Mouse (Mus musculus) liver, adult (tissue): ENCODE measurements at regions not wholly inside any gene's neighbourhood (a gene's known extent, or its start where the extent isn't known, plus 50 kb on each side); places are given as distances from the start of the nearest gene placed in this dataset.

Experiments used
- GATA4 ChIP-seq: IDR thresholded peaks from 2 replicates; pipeline ENCODE4 v1.6.1; 2014; ENCODE audit warnings: mild to moderate bottlenecking, low read length; ENCODE audit not compliant: insufficient replicate concordance

DNA sequence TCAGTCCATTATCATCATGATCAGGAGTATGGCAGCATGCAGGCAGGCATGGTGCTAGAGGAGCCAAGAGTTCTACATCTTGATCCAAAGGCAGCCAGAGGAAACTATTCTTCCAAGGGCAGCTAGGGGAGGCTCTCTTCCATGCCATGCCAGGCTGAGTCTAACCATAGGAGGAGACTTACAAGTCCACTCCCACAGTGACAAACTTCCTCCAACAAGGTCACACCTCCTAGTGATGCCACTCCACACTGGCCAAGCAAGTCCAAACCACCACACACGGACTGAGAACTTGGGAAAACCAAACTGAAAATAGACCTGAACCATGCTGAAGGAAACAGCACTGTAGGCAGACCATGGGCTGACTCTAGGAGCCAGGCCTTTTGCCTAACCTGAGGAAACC lies 197.4 kb downstream of the Prex1 start:
- TF ChIP-seq GATA4, result no peak

DNA sequence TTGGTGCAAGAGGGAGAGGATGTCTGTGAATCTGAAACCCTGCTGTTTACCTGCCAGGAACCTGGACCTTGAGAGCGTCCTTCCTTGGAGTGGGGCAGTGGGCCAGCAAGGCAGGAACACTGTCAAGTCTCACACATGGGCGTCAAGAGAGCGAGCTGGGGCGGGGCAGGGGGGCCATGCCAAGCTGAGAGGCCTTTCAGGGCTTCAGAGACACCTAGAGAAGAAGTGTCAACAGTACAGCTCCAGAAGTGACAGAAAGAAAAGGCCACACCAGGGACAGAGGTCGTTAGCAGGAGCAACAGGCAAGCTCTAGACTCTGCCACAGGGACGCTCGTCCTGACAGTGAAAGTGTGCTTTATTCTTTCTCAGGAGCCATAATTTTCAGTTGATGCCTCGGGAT lies 199.0 kb downstream of the Prex1 start:
- TF ChIP-seq GATA4, result no peak

DNA sequence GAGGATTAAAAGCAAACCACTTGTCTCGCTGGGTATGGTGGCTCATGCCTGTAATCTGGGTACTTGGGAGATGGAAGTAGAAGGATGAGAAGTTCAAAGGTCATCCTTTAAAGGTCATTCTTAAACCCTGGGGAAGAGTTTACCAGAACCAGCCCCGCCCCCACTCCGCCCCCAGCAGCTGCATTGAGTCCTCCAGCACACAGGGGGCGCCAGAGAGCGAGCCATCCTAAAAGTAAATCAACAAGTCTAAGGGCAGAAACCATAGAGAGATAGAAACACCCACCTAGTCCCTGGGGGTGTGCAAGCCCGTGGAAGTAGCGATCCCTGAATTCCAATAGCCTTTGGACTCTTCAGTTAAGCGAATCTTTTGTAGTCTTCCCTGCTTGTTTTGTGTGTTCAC lies 201.1 kb downstream of the Prex1 start:
- no peak for TF ChIP-seq GATA4

DNA sequence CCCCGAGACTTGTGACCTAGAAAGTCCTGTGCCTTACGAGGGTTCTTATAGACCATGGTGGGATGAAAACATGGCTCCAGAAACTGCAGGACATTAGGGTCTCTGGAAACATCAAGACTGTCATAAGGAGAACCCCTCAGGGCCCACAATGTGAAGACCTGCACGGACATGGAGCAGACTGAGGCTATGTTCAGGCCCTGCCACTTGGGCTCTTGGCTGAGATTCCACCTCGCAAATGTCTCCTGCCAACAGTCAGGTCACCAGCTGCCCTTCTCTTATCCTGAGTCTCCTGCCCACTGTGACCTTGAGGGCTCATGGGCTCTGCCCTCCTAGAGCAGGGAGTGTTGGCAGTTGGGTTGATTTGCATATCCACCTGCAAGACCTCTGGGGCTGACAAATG lies 202.9 kb downstream of the Prex1 start:
- no peak for TF ChIP-seq GATA4

DNA sequence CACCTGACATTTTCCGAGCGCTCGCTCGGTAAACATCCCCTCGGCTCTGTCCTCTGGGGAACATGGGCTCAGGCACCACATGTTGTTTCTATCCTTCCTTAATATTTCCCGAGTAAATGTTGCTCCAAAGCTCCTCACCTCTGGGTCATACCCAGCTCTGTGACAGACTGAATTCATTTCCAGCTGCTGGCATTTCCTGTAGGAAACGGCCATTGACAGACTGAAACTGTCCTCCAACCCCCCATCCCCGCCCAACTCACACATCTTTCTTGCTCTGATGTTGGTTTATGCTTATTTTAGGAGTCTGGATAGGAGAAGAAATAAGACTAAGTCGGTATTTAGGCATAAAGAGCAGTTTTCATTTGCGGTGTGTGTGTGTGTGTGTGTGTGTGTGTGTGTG lies 204.0 kb downstream of the Prex1 start:
- TF ChIP-seq GATA4, result no peak

DNA sequence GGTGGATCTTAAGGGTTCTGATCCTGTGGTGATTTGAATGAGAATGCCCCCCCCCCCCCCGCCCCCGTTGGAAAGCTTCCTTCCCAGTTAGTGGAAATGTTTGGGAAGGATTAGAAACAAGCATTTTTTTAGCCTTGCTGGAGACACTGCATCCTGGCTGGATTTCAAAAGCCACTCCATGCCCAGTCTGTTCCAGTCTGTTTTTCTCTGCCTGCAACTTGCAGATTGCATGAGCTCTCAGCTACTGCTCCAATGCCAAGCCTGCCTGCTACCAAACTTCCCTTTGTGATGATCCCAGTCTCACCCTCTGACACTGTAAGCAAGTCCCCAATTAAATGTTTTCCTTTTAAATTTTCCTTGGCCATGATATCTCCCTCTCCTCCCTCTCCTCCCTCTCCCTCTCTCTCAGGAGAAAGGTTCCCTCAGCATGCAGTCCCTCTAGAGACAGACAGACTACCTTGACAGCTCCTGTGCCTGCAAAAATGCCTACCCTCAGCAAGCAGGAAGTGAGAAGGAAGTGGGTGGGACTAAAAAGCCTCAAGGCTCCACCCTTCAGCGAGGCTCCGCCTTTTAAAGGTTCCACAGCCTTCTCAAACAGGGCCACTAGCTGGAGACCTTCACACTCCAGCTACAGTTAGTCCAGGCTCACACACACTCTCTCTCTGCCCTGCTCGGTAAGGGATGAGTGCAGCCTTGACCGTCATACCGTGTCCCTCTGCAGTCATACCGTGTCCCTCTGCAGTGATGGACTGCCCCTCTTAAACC lies 204.8 kb downstream of the Prex1 start:
- no peak for TF ChIP-seq GATA4

DNA sequence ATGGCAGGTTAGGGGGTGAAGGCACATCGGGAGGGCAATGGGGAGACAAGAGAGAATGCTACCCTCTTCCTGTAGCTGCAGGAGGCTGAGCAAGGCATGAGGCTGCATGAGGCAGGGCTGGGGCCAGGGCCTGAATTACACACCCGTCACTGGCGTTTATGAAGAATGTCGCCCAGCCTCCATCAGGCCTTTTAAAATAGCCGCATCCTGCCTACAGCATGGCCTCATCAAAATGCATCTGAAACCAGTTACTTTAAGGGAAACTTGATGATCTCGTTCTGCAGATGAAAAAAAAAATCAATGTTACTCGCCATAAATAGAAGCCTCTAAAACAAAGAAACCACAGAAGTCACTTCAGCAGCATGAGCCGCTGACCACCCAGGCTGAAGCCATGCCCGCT lies 208.3 kb downstream of the Prex1 start:
- no peak for TF ChIP-seq GATA4

DNA sequence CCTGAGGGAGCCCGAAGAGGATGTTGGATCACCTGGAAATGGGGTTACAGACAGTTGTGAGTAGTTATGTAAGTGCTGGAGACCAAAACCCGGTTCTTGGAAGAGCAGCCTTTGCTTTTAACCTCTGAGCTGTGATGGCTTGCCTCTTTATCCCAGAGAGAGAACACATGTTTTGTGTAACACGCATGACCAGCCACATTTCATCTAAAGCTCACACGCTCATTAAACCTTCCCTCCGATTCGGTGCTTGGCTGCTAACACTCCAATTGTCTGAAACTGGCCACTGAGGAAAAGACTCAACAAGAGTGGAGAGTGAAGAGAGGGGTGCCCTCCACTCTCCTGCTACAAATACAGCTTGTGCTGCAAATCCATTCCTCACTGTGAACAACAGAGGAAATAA lies 210.0 kb downstream of the Prex1 start:
- TF ChIP-seq GATA4, result no peak

DNA sequence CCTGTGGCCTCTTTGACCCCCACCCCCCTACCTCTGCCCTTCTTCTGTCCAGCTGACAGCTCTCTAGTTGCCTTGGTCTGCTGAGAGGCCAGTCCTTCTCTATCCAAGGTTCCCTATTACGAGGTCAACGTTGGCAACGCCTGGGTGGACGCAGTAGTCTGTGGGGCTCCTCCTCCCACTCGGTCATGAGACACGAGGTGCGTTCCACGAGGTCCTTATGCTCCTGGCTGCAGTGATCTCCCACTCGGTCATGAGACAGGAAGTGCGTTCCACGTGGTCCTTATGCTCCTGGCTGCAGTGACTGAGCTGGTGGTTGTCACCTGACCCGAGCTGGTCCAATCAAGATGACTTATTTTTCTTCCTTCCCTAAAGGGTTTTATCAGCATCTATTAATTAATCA lies 220.7 kb downstream of the Prex1 start:
- TF ChIP-seq GATA4, result no peak

DNA sequence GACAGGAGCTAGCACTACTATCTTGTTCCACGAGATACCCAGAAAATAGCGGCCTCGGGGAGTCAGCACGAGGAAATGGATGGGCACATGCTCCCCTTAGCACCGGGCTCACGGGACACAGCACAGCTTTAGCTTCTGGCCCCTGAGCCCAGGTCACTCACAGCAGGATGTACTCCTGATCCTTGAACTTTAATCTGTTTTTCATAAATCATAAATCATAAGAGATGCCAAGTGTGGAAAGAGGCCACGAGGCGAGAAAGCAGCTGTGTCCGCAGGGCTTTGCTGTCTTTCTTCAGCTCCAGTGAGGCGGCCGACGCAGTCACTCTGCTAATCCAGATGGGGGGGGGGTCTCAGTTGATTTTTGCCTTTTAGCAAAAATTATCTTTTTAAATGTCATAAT lies 221.2 kb downstream of the Prex1 start:
- no peak for TF ChIP-seq GATA4

DNA sequence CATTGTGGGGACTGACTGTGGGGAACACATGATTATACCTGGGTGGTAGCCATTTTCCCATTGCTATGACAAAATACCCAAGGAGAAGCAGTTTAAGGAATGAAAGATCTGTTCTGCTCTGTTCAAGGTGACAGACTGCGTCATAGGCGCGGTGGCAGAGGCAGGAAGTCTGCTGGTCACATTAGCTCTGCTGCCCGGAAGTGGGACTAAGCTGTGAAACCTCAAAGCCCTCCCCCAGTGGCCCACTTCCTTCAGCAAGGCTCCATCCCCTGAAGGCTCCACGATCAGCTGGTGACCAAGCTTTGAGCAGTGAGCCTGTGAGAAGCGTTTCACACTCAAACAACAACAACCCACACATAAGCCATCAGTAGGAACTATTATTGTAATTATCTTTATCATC lies 221.8 kb downstream of the Prex1 start:
- no peak for TF ChIP-seq GATA4

DNA sequence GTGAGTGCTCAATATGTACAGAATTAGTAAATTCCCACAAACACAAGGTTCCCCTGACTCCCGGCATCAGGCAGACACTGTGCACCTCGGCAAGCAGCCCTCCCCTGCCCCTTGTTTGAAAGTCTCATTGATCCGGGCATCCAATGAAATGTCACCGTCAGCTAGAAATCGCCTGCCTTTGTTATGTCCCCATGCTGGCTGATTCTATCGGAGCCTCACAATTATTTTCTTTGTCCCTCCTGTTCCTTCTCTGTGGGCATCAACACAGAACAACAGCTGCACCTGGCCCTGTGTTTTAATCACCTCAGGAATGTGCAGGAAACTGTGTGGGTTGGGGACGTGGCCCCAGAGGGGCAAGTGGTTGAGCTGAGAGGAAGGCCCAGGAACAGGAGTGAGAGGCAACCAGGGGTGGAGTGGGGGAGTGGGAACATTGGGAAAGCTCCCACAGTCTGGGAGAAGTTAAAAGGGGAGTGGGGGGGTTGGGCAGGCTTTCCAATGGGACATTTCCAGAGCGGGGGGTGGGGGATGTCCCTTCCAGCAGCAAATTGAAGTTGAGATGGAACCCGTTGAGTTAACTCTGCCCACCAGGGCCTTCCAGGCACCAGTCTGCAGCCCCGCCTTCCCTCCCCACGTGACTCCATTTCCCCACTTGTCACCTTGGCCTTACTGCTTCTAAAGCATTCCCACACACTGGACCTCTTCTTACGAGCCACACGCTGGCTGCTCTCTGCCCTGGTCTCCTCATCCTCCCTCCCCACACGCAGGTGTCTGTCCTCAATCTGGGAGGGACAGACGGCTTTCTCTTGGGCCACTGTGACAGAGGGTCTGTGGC lies 224.4 kb downstream of the Prex1 start:
- no peak for TF ChIP-seq GATA4

DNA sequence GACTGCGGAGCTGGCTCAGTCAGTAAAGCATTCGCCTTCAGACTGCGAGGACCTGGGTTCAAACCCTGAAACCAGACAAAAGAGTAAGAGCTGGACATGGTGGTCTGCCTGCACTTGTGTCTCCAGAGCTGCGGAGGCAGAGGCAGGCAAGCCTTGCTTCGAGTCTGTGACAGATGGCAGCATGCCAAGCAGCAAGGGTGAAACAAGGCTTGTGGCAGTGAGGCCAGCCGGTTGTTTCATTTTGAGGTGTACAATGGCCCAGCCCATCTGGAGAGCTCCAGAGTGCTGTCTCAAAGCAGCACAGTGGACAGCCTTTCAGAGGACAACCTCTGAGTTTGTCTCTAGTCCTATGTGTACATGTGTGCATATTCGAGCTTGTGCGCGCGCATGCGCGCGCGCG lies 225.9 kb downstream of the Prex1 start:
- no peak for TF ChIP-seq GATA4

DNA sequence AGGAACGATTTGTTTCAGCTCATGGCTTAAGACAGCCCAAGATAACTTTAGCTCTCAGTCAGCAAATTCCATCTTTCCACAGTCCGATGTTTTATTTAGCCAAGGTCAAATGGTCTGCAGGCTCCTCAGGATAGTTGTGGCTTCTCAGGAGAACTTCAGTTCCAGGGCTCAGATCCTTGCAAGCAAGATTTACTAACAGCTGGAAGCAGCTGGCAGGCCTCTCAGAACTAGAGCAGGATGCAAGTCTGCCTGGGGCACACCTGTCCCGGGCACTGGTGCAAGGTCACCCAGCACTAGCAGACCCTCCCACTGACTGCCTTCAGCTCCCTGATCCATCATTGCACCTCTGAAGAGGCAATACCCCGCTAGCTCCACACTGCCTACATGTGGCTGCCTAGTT lies 227.8 kb downstream of the Prex1 start:
- no peak for TF ChIP-seq GATA4

DNA sequence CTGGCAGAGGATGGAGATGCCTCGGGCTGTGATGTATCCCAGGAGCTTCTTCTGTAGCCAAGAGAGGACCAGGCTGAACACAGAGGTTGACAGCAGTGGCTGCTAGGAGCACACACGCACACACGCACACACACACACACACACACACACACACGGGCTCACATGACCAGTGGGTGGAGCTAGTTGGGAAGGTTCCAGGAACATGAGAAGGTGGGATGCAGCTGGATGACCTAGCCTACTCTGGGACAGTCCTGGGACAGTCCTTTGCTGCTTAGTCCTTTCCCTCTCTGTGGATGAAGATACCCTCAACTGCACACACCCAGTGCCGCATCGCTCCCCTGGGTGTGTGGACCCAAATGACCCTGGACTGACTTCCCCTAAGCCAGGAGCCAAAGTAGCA lies 228.3 kb downstream of the Prex1 start:
- TF ChIP-seq GATA4, result no peak

DNA sequence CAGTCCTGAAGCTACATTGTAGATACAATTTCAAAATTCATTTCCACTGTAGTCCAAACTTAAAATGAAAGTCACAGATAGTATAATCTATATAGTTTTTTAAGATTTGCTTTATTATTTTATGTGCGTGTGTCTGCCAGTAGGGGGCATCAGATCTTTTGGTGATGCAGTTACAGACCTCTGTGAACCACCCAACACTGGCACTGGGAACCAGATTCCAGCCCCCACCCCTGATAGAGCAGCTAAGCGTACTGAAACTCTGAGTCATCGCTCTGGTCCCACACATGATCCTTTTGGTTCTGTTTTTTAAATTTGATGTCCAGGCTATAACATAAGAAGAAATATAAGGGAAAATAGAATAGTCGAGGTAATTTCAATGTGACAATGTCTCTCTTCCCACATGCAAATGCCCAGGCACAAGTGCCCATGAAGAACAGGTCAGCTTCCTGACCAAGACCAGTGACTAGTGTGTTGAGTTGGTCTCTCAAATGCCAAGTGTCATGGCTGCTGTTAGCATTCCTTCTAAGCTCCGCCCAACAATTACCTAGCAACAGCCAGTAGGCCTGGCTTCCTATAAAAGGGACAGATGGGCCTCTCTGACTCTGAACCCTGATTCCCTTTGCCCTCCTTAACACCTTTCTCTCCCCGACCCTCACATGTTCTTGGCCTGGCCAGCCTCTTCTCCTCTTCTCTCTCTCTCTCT lies 229.9 kb downstream of the Prex1 start:
- TF ChIP-seq GATA4, result no peak
